In genomic region chr15:64627258-64627657, GRCm38 (mm10) we compare ENCODE assay signal across 8 mouse cellular contexts.
DNase-seq lines count a peak whose midpoint lies in the region; ATAC-seq lines count a peak whose summit lies in the region.

No protein-coding gene starts in this region.

- DNase-seq in adrenal gland, adult (ENCODE audit: inconsistent age in 2 of 2, low spot score in 1 of 2): peak; percentile 71 to 90
- peak; percentile 49 to 74 for DNase-seq in cerebellum, postnatal 4 days (ENCODE audit: low spot score in 2 of 2)
- DNase-seq in gastrocnemius, postnatal 10 days: peak; percentile 69
- peak; percentile 73 for DNase-seq in induced T-regulatory cell, adult 2 months (ENCODE audit: low read depth)
- DNase-seq in left cerebral cortex, adult 18-20 months (ENCODE audit: low spot score in 2 of 2): peak; percentile 85 to 86
- peak; percentile 78 for DNase-seq in right cerebral cortex, postnatal 25 days
- DNase-seq in yolk sac, embryonic 10.5 days (ENCODE audit: low spot score): peak; percentile 35

- ATAC-seq in megakaryocyte-erythroid progenitor cell, adult 5-6 weeks (replicated peaks; ENCODE audit: low FRiP score, low TSS enrichment, poor library complexity, severe bottlenecking): peak; percentile 74; the same call in 1 of the 2 replicates

Comparison
In these comparisons a context has a peak if more than half of its experiments do, and no peak if none do; other contexts are left out.
1. Peak in every context shown above with its lines: DNase-seq and ATAC-seq.
2. DNase-seq: peak in every context shown above with its lines; median percentile 86 in left cerebral cortex, adult 18-20 months; 80 in adrenal gland, adult; 78 in right cerebral cortex, postnatal 25 days; 73 in induced T-regulatory cell, adult 2 months; 69 in gastrocnemius, postnatal 10 days; 62 in cerebellum, postnatal 4 days; 35 in yolk sac, embryonic 10.5 days.